Mouse (Mus musculus): Measurements from ENCODE around the gene Blmh. TPM values are rescaled to one million over a fixed set of nuclear protein-coding genes. Genes with fewer than 3 reads are reported as not detected.

Blmh gene
- total and polyA plus RNA-seq, 3 experiments = 167 to 261 (median 212) TPM

DNA sequence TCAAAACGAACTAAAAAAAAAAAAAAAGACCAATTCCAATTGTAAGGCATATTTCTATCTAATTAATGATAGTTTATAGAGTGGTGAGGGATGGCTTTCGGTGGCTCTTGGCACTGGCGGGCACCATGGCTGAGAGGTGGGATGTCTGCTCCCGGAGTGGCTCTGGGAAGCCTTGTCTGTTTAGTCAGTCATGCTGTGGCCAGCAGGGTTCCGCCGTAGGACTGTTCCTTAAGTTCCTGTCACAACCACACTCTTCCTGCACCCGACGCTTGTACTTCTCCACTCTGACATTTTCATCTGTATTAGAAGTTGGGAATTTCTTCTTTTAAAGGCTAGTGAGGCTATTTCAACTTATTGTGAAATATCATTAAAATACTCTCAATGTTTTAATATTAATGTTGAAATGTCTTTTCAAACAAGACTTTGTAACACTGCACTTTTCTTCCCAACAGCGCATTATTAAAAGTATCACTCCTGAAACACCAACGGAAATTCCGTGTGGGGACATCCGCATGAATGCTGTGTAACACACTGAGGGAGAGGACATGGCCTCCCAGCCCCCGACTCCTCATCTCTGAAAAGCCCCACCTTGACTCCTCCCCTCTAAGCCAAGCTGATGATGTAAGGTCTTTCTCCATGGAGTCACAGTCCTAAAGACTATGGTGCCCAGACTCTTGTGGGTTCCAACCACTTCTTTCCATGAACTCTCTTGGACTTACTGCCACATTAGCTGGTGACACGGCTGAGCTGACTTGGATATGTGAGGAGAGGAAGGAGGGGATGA, 106.7 kb downstream of the Blmh start:
- Histone ChIP-seq H3K27ac (ENCODE audit: insufficient read depth, low read depth) (no peak overlapping the region), H3K27me3 (replicated peaks) (no peaks in the 10 kb centered on the region), H3K36me3 (replicated peaks in 1 of 2; ENCODE audit: control insufficient read depth in 1 of 2, insufficient read depth in 1 of 2, low read length in 1 of 2) (no peaks in the 10 kb centered on the region), H3K4me3 (replicated peaks in 1 of 3; ENCODE audit: low read depth in 2 of 3, low read length in 2 of 3, poor library complexity in 1 of 3) (no peak overlapping the region), H3K9ac (ENCODE audit: insufficient read depth, low read depth) (no peak overlapping the region), H3K79me2 (replicated peaks; ENCODE audit: control insufficient read depth, extremely low read depth, insufficient read depth, poor library complexity, severe bottlenecking) (no peaks in the 10 kb centered on the region), H3K9me3 (replicated peaks; ENCODE audit: low read length) (no peaks in the 10 kb centered on the region), H3K4me2 (ENCODE audit: insufficient read depth, low read depth, poor library complexity, severe bottlenecking) (no peak overlapping the region), H3K4me1 (ENCODE audit: control insufficient read depth in 1 of 2, insufficient read depth in 2 of 2) (no peaks in the 10 kb centered on the region)
- in situ Hi-C loops (cut with MboI; ENCODE audit: low pct_ligation_motif_present, low pct_unique_long_range_greater_than_20kb, low sequenced_read_pairs) = no loop called here
- dilution Hi-C loops (cut with MboI; ENCODE audit: extremely low pct_ligation_motif_present, extremely low pct_unique_long_range_greater_than_20kb, low sequenced_read_pairs) = no loop called here
- no peak for TF ChIP-seq NRF1 (IDR thresholded peaks at IDR 0.05; ENCODE audit: low read depth, low read length)
- no peak for DNase-seq (ENCODE audit: extremely low read depth)

Other genes with a start within 250 kb of the Blmh start
- not detected in 2 replicates for gene Trarg1, start 245.0 kb upstream of the Blmh start, total RNA-seq (2012; rRNA removed)
- not detected in 2 replicates for gene Trarg1, start 245.0 kb upstream of the Blmh start, total RNA-seq (2014; rRNA removed)
- gene Trarg1, start 245.0 kb upstream of the Blmh start, polyA plus RNA-seq (2012; ENCODE audit: insufficient read length, low read depth) = not detected in 2 replicates
- gene Gosr1, start 161.2 kb upstream of the Blmh start, total RNA-seq (2012; rRNA removed) = 21.2 and 23.8 TPM in 2 replicates
- gene Gosr1, start 161.2 kb upstream of the Blmh start, total RNA-seq (2014; rRNA removed) = 40.2 and 41.2 TPM in 2 replicates
- gene Gosr1, start 161.2 kb upstream of the Blmh start, polyA plus RNA-seq (2012; ENCODE audit: insufficient read length, low read depth) = 46.6 and 53.9 TPM in 2 replicates
- 11.2 and 20.0 TPM in 2 replicates for gene Cpd, start 77.8 kb upstream of the Blmh start, total RNA-seq (2012; rRNA removed)
- gene Cpd, start 77.8 kb upstream of the Blmh start, total RNA-seq (2014; rRNA removed) = 28.5 and 31.5 TPM in 2 replicates
- 23.1 and 27.7 TPM in 2 replicates for gene Cpd, start 77.8 kb upstream of the Blmh start, polyA plus RNA-seq (2012; ENCODE audit: insufficient read length, low read depth)
- gene Tmigd1, start 22.6 kb upstream of the Blmh start, total RNA-seq (2012; rRNA removed) = not detected in 2 replicates
- gene Tmigd1, start 22.6 kb upstream of the Blmh start, total RNA-seq (2014; rRNA removed) = not detected in 2 replicates
- gene Tmigd1, start 22.6 kb upstream of the Blmh start, polyA plus RNA-seq (2012; ENCODE audit: insufficient read length, low read depth) = not detected in 2 replicates
- gene Slc6a4, start 73.8 kb downstream of the Blmh start, total RNA-seq (2012; rRNA removed) = not detected in 2 replicates
- gene Slc6a4, start 73.8 kb downstream of the Blmh start, total RNA-seq (2014; rRNA removed) = not detected in 2 replicates
- not detected in 2 replicates for gene Slc6a4, start 73.8 kb downstream of the Blmh start, polyA plus RNA-seq (2012; ENCODE audit: insufficient read length, low read depth)
- gene Nsrp1, start 153.6 kb downstream of the Blmh start, total RNA-seq (2012; rRNA removed) = 17.6 and 21.9 TPM in 2 replicates
- 8.8 and 9.3 TPM in 2 replicates for gene Nsrp1, start 153.6 kb downstream of the Blmh start, total RNA-seq (2014; rRNA removed)
- gene Nsrp1, start 153.6 kb downstream of the Blmh start, polyA plus RNA-seq (2012; ENCODE audit: insufficient read length, low read depth) = 45.7 and 58.4 TPM in 2 replicates